Mouse (Mus musculus) Patski (cell line): Measurements from ENCODE around the gene Cacna1s. TPM values are rescaled to one million over a fixed set of nuclear protein-coding genes. Genes with fewer than 3 reads are reported as not detected.
A peak's percentile ranks its signal among the peaks of the same experiment; 100 is the strongest.

ENCODE experiments used
- ATAC-seq: fragments of 100-300 bp; one replicate; pipeline ENCODE4 v1.8.0; 2021
- CTCF ChIA-PET: fragments of 350-600 bp; sonication (Branson Sonifier 250); formaldehyde crosslinking; loops from one replicate; lab custom pipeline; 2022; ENCODE audit warnings: inconsistent platforms; lab: Charles Lee
- POLR2A ChIA-PET: fragments of 350-600 bp; sonication (Branson Sonifier 250); formaldehyde crosslinking; loops from one replicate; lab custom pipeline; 2022; ENCODE audit warnings: antibody characterized with exemption, inconsistent platforms; lab: Charles Lee
- DNase-seq: peaks from one replicate; pipeline ENCODE4 v3.0.0-alpha.2; 2011; ENCODE audit warnings: low read depth, low spot score
- H3K27me3 ChIP-seq: fragments of 371-371 bp; one replicate; pipeline ENCODE4 v1.5.1; 2021
- CTCF ChIP-seq: fragments of 100-300 bp; IDR thresholded peaks from one replicate; pipeline ENCODE4 v1.5.1; 2021
- in situ Hi-C: fragments of 300-500 bp; cut with MboI; formaldehyde crosslinking; loops from 3 replicates; pipeline ENCODE4 v1.11.1; 2018; ENCODE audit warnings: low pct_unique_long_range_greater_than_20kb, mixed read lengths
- polyA plus RNA-seq: library from polyadenylated mRNA; unstranded; gene quantifications from one replicate; pipeline ENCODE4 v1.2.3, GENCODE M21; 2021

Cacna1s gene
- polyA plus RNA-seq, 1 experiment from 2014 or later: not detected

GRCm38 (mm10) chr1:136149702-136150101, 97.2 kb downstream of the Cacna1s start:
- CTCF ChIA-PET: interaction anchor here (1.4 kb wide), 1 partner anchor 21 kb away, joined by 3 read pairs; no protein-coding TSS in a partner anchor
- no peaks in the 10 kb centered on the region for H3K27me3 ChIP-seq
- DNase-seq: no peak
- no peak for ATAC-seq
- in situ Hi-C loops: loop anchor here (25.0 kb wide), 1 partner anchor 538 kb away; no protein-coding TSS in a partner anchor
- POLR2A ChIA-PET: no interaction called here
- no peak for TF ChIP-seq CTCF

GRCm38 (mm10) chr1:136151371-136151770, 98.8 kb downstream of the Cacna1s start:
- DNase-seq (no peak), ATAC-seq (no peak)
- POLR2A ChIA-PET: interaction anchor here (0.6 kb wide), 1 partner anchor 21 kb away, joined by 3 read pairs; no protein-coding TSS in a partner anchor
- in situ Hi-C loops: no loop called here
- TF ChIP-seq CTCF: no peak
- CTCF ChIA-PET: no interaction called here
- no peaks in the 10 kb centered on the region for H3K27me3 ChIP-seq

DNA sequence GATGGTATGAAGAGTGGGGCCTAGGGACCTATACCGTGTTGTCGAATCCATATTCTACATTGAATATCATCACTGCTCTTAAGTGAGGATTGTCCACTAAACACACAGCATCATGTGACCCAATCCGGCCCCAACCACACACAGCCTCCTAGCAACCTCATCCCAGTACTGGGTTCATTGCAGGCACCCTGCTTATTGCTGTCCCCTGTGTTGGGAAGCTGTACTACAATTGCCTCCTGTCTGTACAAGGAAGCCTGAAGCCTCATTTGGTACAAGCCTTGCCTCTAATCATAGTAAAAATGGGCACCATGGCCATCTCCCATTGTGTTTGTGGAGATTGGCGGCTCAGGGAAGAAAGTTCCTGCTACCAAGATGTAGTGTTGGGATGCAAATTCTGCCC, 103.8 kb downstream of the Cacna1s start:
- no peaks in the 10 kb centered on the region for H3K27me3 ChIP-seq
- no peak for TF ChIP-seq CTCF
- no peak for ATAC-seq
- DNase-seq: no peak
- POLR2A ChIA-PET: no interaction called here
- in situ Hi-C loops: no loop called here
- CTCF ChIA-PET: interaction anchor here (1.2 kb wide), 1 partner anchor 20 kb away, joined by 3 read pairs; no protein-coding TSS in a partner anchor

GRCm38 (mm10) chr1:136156951-136157350, 104.4 kb downstream of the Cacna1s start:
- in situ Hi-C loops: no loop called here
- no peaks in the 10 kb centered on the region for H3K27me3 ChIP-seq
- ATAC-seq (no peak), DNase-seq (no peak)
- ChIA-PET POLR2A (no interaction called here), CTCF (no interaction called here)
- TF ChIP-seq CTCF: no peak

GRCm38 (mm10) chr1:136159830-136160229, 107.3 kb downstream of the Cacna1s start:
- in situ Hi-C loops: loop anchor here (10.0 kb wide), 1 partner anchor 45 kb away; no protein-coding TSS in a partner anchor
- CTCF ChIA-PET: no interaction called here
- POLR2A ChIA-PET: no interaction called here
- DNase-seq (no peak), ATAC-seq (no peak)
- TF ChIP-seq CTCF: no peak
- H3K27me3 ChIP-seq: no peaks in the 10 kb centered on the region

GRCm38 (mm10) chr1:136160297-136160696, 107.7 kb downstream of the Cacna1s start:
- TF ChIP-seq CTCF: no peak
- CTCF ChIA-PET: interaction anchor here (1.1 kb wide), 1 partner anchor 10 kb away, joined by 5 read pairs; no protein-coding TSS in a partner anchor
- in situ Hi-C loops: loop anchor here (10.0 kb wide), 1 partner anchor 45 kb away; no protein-coding TSS in a partner anchor
- DNase-seq (no peak), ATAC-seq (no peak)
- no peaks in the 10 kb centered on the region for H3K27me3 ChIP-seq
- POLR2A ChIA-PET: no interaction called here

DNA sequence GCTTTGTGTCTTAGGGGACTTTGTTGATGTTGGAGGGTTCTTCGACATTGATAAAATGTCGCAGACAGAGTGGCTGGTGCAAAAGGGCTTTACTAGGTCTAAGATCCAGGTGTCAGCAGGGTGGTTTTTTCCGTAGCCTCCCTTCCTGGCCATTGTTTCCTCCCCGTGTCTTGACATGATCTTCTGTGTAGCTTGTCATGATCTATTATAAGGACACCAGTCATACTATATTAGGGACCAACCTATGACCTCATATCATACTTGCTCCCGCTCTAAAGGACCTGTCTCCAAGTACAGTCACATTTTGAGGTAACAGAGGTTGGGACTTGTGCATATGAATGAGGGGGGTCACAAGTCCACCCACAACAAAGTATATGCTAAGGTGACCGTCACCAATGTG, 108.4 kb downstream of the Cacna1s start:
- CTCF ChIA-PET: interaction anchor here (1.1 kb wide), 1 partner anchor 9 kb away, joined by 5 read pairs; no protein-coding TSS in a partner anchor
- H3K27me3 ChIP-seq: no peaks in the 10 kb centered on the region
- in situ Hi-C loops: loop anchor here (10.0 kb wide), 1 partner anchor 46 kb away; no protein-coding TSS in a partner anchor
- ATAC-seq (no peak), DNase-seq (no peak)
- no peak for TF ChIP-seq CTCF
- POLR2A ChIA-PET: no interaction called here

GRCm38 (mm10) chr1:136161333-136161921, 108.9 kb downstream of the Cacna1s start:
- ATAC-seq (no peak), DNase-seq (no peak)
- in situ Hi-C loops: loop anchor here (10.0 kb wide), 1 partner anchor 47 kb away; no protein-coding TSS in a partner anchor
- TF ChIP-seq CTCF: no peak
- POLR2A ChIA-PET: no interaction called here
- CTCF ChIA-PET: interaction anchor here (1.1 kb wide), 1 partner anchor 9 kb away, joined by 5 read pairs; no protein-coding TSS in a partner anchor
- H3K27me3 ChIP-seq: no peaks in the 10 kb centered on the region

DNA sequence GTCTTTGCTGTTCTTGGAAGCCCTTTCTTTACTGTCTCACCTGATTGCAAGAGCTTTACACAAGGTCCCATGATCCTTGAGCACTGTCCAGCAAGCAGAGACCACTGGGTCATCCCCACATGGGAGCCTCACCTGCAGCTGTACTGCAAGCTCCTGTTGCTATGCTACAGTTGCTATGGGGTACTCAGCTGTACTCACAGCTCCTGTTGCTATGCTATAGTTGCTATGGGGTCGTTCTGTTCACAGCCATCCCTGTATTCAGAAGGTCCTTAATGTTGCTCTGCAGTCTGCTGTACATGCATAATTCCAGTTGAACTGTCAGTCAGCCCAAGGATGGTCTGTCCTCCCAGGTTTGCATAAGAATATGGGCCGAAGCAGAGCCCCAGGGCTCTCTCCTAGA, 112.9 kb downstream of the Cacna1s start:
- CTCF ChIA-PET: interaction anchor here (2.5 to 4.3 kb wide), 2 partner anchors 11 to 49 kb away, joined by 12 to 46 read pairs; no protein-coding TSS in a partner anchor
- no peak for TF ChIP-seq CTCF
- no peak for DNase-seq
- POLR2A ChIA-PET: no interaction called here
- no peak for ATAC-seq
- in situ Hi-C loops: loop anchor here (10.0 kb wide), 1 partner anchor 51 kb away; no protein-coding TSS in a partner anchor
- no peaks in the 10 kb centered on the region for H3K27me3 ChIP-seq

GRCm38 (mm10) chr1:136167657-136168056, 115.1 kb downstream of the Cacna1s start:
- ATAC-seq (no peak), DNase-seq (peak; percentile 4)
- TF ChIP-seq CTCF: no peak
- ChIA-PET CTCF (interaction anchor here (0.6 to 4.3 kb wide), 14 partner anchors 20 to 296 kb away, joined by 3 to 46 read pairs (median 4); partner anchors contain the start of gene Ascl5), POLR2A (no interaction called here)
- H3K27me3 ChIP-seq: no peaks in the 10 kb centered on the region
- in situ Hi-C loops: loop anchor here (10.0 kb wide), 1 partner anchor 53 kb away; no protein-coding TSS in a partner anchor

Other genes with a start within 250 kb of the Cacna1s start
- 138 TPM for gene Lad1, start 234.2 kb upstream of the Cacna1s start, polyA plus RNA-seq
- gene Tnnt2, start 216.4 kb upstream of the Cacna1s start, polyA plus RNA-seq: 1.1 TPM
- gene Pkp1, start 133.5 kb upstream of the Cacna1s start, polyA plus RNA-seq: 0.03 TPM
- gene Igfn1, start 46.4 kb upstream of the Cacna1s start, polyA plus RNA-seq: not detected
- 122 TPM for gene Tmem9, start 44.6 kb upstream of the Cacna1s start, polyA plus RNA-seq
- gene Ascl5, start 1.9 kb upstream of the Cacna1s start, polyA plus RNA-seq: not detected
- 2.4 TPM for gene Kif21b, start 78.6 kb downstream of the Cacna1s start, polyA plus RNA-seq
- gene Mroh3, start 160.1 kb downstream of the Cacna1s start, polyA plus RNA-seq: 0.91 TPM
- gene Inava, start 181.5 kb downstream of the Cacna1s start, polyA plus RNA-seq: 21.6 TPM
- gene Gpr25, start 208.1 kb downstream of the Cacna1s start, polyA plus RNA-seq: not detected